Mouse (Mus musculus) hindlimb bud, embryonic 11.5 days (tissue): ENCODE data around the gene Bod1l.

ENCODE experiments used
- DNase-seq: peaks from one replicate; pipeline ENCODE4 v3.0.0-alpha.2; 2012; ENCODE audit warnings: low read depth, low spot score; ENCODE audit errors: extremely low spot score

Gene Bod1l

GRCm38 (mm10) chr5:41760831-41761508 is 83.1 kb downstream of the Bod1l start:
- no peak for DNase-seq

GRCm38 (mm10) chr5:41760071-41760470 is 84.0 kb downstream of the Bod1l start:
- DNase-seq = no peak

- no peak for DNase-seq
These were observed 85.2 kb downstream of the Bod1l start for GRCm38 (mm10) chr5:41758671-41759639.

DNA sequence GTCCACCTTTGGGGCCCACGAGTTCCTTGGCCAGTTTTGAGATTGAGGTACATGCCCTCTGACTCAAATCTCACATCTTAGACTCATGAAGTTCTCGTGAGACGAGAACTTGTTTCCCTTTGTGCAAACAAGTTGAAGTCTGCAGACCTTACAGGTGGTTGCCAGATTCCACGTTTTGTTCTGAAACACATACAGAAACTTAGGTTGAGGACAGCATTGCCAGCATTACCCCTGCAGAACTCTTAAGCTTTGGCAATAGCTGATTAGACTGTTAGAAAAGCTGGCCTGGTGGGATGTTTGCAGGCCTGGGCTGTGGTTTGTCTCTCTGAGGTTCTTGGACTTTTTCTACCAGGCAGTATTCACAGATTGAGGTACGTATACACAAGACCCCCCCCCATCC is 86.8 kb downstream of the Bod1l start:
- no peak for DNase-seq

DNA sequence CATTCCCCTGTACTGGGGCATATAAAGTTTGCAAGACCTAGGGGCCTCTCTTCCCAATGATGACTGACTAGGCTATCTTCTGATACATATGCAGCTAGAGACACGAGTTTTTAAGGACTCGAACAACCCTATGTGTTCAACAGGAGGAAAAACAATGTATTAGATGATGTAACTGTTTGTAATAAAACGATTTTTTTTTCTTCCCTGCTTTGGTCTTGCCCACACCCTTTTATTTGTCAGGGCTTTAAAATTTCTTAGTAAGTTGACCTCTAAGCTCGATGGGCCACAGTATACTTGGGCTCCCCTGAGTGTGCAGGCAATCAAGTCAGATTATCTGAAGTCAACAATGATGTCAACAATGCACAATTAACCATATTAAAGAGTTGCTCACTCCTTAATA is 87.7 kb downstream of the Bod1l start:
- no peak for DNase-seq

DNA sequence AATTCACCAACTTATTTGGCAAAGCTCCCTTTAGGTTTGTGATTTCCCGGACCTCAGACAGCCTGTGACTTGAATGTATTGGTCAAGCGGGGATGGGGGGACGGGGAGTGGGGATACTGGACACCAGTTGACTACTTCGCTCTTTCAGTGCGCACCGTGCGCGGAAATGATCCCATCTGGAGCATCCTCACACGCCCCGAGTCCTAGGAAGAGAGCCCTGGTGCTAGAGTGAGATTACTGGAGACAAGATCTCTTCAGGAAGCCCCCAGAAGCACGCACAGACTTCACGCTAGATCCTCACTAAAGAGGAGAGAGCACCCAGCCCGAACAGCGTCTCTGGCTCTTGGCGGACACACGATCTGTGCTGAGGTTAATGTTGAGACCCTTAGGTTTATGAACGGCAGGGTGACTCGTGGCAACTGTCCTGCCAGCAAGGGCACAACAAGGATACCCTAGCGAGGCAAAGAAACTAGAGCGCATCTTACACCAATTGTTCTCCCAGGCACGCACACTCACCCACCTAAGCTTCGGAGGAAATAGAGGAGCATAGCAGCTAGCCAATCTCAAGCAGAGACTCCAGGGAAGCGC is 88.6 kb downstream of the Bod1l start:
- DNase-seq = no peak

DNA sequence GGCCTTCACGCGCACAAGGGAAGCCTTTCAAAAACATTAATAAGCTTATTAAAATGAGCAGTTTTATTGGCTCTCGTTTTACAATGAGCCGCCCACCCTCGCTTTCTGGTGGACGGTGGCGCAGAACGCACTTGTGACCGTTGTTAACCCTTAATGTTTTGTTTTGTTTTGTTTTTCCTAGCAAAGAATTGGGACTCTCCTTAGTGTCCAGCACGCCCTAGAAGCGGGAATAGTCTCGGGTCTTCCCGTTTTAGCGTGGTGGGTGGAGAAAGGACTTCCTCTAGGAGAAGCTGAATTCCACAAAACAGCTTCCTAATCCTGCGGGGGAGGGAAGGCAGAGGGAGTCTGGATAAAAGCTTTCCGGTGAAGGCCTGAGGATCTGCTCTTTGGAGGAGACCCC is 89.3 kb downstream of the Bod1l start:
- no peak for DNase-seq

DNA sequence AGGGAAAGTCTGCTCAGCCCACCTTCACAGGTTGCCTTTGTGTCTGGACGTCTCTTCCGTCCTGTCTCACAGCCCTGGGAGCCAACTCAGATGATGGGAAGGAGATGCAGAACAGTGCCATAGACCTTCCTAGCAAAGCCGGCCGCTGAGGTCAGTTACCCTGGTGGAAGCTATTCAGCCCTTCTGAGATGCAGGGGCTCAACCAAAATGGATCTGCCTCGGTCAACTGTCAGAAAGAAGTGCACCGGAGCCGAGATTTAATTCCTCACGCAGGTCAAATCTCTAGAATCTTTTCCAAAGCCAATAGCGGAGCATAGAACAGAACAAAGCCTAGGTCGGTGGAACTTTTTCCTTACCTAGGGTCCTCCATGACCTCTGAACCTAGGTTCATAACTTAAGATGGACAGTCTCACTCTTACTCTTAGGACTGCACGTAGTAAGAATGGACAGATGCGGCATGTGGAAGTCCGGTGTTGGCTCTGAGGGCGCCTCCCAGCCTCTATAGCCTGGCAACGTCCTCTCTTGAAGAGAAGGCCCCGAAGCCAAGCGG is 89.8 kb downstream of the Bod1l start:
- DNase-seq = no peak

DNA sequence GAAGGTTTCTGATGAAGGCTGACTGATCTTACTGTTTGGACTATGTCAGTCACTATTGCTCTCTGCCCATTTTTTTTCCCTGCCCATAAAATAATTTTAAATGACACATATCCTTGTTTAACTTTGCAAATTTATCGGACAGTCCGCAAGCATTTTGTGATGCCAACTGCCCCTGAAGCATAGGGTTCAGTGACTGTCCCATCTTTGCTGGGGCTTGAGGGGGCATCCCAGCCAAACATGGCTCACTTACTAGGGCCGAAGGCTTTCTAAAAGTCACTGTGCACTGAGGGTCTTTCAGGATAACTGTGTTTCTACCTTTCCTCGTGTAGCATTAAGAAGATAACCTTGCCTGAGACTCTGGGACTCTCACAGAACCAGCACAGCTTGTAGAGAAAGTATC is 91.4 kb downstream of the Bod1l start:
- DNase-seq = no peak

DNA sequence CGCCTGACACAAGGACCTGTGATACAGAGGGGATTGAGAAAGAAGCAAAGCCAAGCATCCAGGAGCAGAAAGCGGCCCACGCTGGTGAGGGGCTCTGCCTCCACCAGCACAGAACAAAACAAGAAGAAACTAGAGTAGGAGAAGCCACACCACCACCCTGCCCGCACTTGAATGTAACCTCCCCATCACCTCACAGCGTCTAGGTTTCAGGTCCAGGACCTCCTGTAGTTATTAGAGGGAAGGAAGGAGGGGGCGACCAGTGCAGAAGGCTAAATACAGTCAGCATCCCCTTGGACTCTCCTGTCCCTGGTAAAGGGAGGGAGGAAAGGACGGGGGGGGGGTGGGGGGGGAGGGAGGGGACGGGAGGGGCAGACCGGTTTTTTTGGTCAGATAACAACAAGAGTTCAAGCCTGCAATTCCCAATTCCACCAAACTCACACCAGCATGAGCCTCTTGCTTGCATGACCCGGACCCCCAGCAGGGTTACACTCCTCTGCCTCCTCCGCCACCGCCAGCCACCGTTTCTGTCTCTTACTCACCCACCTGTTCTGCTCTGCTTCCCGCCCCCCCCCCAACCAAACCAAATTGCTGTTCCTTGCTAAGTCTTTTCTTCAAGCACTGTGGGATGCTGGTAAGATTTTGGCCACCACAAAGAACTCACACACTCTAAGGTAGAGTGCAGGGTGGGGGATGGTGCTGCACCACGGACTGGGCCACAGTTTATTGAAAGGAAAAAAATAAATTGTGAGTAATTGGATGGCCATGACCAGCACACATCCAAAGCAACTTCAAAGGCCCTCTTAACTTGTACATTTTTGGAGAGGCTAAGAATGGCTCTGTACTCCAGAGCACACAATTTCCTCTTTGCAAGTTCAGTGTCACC is 99.0 kb downstream of the Bod1l start:
- no peak for DNase-seq

- DNase-seq = no peak
These were observed 99.9 kb downstream of the Bod1l start for GRCm38 (mm10) chr5:41744234-41744633.

DNA sequence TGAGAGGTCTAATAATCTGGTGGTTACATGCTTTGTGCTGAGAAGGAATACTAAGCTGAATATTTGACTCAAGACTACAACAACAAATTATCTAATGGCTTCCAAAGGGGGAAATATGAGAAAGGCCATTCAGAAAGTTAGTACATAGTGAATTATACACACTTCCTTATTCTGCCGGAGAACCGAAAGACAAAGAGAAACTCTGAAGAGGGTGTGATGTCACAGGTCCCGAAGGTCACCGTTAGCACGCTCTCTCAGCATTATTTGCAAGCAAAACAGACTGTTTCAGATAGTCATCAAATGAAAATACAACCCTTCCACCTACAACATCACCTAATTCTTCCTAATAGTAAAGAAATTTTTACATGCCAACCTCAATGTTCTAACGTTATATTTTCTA is 105.3 kb downstream of the Bod1l start:
- DNase-seq = no peak
